Mouse (Mus musculus) gastrocnemius, postnatal 10 days (tissue): Measurements from ENCODE around the gene Olfr51. TPM values are rescaled to one million over a fixed set of nuclear protein-coding genes. Genes with fewer than 3 reads are reported as not detected.
"Not testable (repeated sequence)": the region's sequence is repeated elsewhere in the genome, so short reads cannot be mapped to it uniquely, and the experiment has no call there.

Experiments
- DNase-seq: peaks from one replicate; pipeline ENCODE4 v3.0.0; 2021; ENCODE audit warnings: mixed read lengths
- long read RNA-seq, 2 experiments: library from polyadenylated mRNA; stranded (forward); transcript quantifications; one replicate each; pipeline ENCODE4 v2.0.0; 2021
- total RNA-seq, 2 experiments: library from RNA; stranded (reverse); gene quantifications; 2 replicates each; pipeline ENCODE4 v1.2.3; 2021

Olfr51 gene
- not detected for total RNA-seq
- long read RNA-seq, experiment 1, result 0 reads
- long read RNA-seq, experiment 2, result 0 reads

- DNase-seq, result no peak
Measured at GRCm38 (mm10) chr11:51003296-51003695, at the start of gene Olfr51. TSS of gene Olfr51 (plus strand) at chr11:51003596.

- DNase-seq, result no peak
Measured at GRCm38 (mm10) chr11:50953665-50954064, 49.7 kb upstream of the Olfr51 start, which contains the start of gene Prop1. TSS of gene Prop1 (minus strand) at chr11:50953765.

GRCm38 (mm10) chr11:50964886-50965285 lies 38.5 kb upstream of the Olfr51 start:
- DNase-seq, result no peak

- DNase-seq, result no peak
Measured at GRCm38 (mm10) chr11:50966230-50966629, 37.2 kb upstream of the Olfr51 start, which contains the start of gene Olfr1378. TSS of gene Olfr1378 (plus strand) at chr11:50966530.

- no peak for DNase-seq
Measured at GRCm38 (mm10) chr11:50977216-50977615, 26.2 kb upstream of the Olfr51 start.

GRCm38 (mm10) chr11:50981667-50982066 lies 21.7 kb upstream of the Olfr51 start, which contains the start of gene Olfr1377:
TSS of gene Olfr1377 (plus strand) at chr11:50981967.
- DNase-seq, result no peak

- peak; percentile 9 for DNase-seq
Measured at GRCm38 (mm10) chr11:51011821-51012220, 8.4 kb downstream of the Olfr51 start.

GRCm38 (mm10) chr11:51013936-51014335 lies 10.5 kb downstream of the Olfr51 start, which contains the start of gene Olfr54:
TSS of gene Olfr54 (plus strand) at chr11:51014236.
- DNase-seq, result no peak

GRCm38 (mm10) chr11:51016341-51016740 lies 12.9 kb downstream of the Olfr51 start:
- no peak for DNase-seq

GRCm38 (mm10) chr11:51026811-51027210 lies 23.4 kb downstream of the Olfr51 start:
- not testable (repeated sequence) for DNase-seq

- not testable (repeated sequence) for DNase-seq
Measured at GRCm38 (mm10) chr11:51029381-51029780, 26.0 kb downstream of the Olfr51 start.

GRCm38 (mm10) chr11:51030225-51030624 lies 26.8 kb downstream of the Olfr51 start:
- no peak for DNase-seq

- no peak for DNase-seq
Measured at GRCm38 (mm10) chr11:51032851-51033250, 29.5 kb downstream of the Olfr51 start.

- not testable (repeated sequence) for DNase-seq
Measured at GRCm38 (mm10) chr11:51034141-51034540, 30.7 kb downstream of the Olfr51 start.

GRCm38 (mm10) chr11:51035951-51036350 lies 32.6 kb downstream of the Olfr51 start:
- no peak for DNase-seq

GRCm38 (mm10) chr11:51044776-51045175 lies 41.4 kb downstream of the Olfr51 start:
- not testable (repeated sequence) for DNase-seq

GRCm38 (mm10) chr11:51047809-51048208 lies 44.4 kb downstream of the Olfr51 start, which contains the start of gene Olfr1375:
TSS of gene Olfr1375 (plus strand) at chr11:51048109.
- DNase-seq, result not testable (repeated sequence)

- no peak for DNase-seq
Measured at GRCm38 (mm10) chr11:51051678-51052077, 48.3 kb downstream of the Olfr51 start.

- no peak for DNase-seq
Measured at GRCm38 (mm10) chr11:51053230-51053629, 49.8 kb downstream of the Olfr51 start.

- peak; percentile 68 for DNase-seq
Measured at GRCm38 (mm10) chr11:51059151-51059571, 55.8 kb downstream of the Olfr51 start, which contains the start of gene Zfp354a. TSS of gene Zfp354a (plus strand) at chr11:51059257.
